Mouse (Mus musculus): ENCODE results near the gene Guk1. TPM values are rescaled to one million over a fixed set of nuclear protein-coding genes. Genes with fewer than 3 reads are reported as not detected.
"Not testable (repeated sequence)": the region's sequence is repeated elsewhere in the genome, so short reads cannot be mapped to it uniquely, and the experiment has no call there.

Guk1 gene
- polyA plus RNA-seq, 1 experiment from 2014 or later, result 115 TPM

DNA sequence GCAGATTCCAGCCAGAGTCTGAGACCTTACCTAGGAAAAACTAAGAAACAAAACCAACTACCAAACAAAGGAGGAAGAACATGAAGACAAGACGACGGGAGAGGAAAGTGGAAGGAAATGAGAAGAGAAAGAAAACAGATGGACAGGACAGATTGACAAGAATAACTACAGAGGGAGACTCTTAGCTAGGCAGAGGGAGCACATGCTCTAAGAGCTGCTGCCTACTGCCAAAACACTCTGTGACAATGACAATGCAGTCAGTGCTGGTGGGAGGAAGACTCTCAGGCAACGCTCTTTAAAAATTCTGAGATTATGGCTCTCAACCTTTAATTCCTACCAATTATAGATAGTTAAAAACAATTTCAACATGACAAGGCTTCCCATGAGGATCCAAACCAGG lies 24.9 kb upstream of the Guk1 start:
- no peak for ATAC-seq
- Histone ChIP-seq H3K36me3 (ENCODE audit: control insufficient read depth, insufficient read depth, low read length) (no peaks in the 10 kb centered on the region), H3K4me1 (ENCODE audit: control insufficient read depth, insufficient read depth, low read length) (peaks cover 29% of the 10 kb centered on the region), H3K27ac (ENCODE audit: low read length) (no peak overlapping the region), H3K27me3 (replicated peaks; ENCODE audit: control insufficient read depth, insufficient read depth, low read length) (no peaks in the 10 kb centered on the region), H3K9me3 (ENCODE audit: control insufficient read depth, low read length) (no peaks in the 10 kb centered on the region), H3K9ac (ENCODE audit: low read depth, low read length) (no peak overlapping the region), H3K4me2 (ENCODE audit: low read depth, low read length) (no peak overlapping the region), H3K4me3 (ENCODE audit: low read length) (no peak overlapping the region)
- WGBS, result 85% methylated on average over 3 of the region's 3 CpGs

DNA sequence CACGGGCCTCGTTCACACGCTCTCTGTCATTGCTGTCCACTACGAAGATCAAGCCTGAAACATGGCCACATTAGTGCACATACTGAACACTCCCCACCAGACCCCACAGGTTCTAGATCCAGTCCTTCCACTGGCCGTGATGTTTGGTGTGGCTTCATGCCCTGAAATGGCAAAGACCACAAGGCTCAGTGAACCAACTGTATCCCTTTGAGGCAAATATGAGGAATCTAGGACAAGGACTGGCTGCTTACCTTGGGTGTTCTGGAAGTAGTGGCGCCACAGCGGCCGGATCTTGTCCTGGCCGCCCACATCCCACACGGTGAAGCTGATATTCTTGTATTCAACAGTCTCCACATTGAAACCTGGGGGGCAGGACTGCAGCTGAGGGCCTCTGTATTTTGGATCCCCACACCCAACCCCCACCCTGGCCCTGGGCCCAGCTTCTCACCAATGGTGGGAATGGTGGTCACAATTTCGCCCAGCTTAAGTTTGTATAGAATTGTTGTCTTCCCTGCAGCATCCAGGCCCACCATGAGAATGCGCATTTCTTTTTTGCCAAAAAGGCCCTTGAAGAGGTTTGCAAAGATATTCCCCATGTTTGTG lies 21.0 kb upstream of the Guk1 start:
- Histone ChIP-seq H3K4me3 (ENCODE audit: low read length) (no peak overlapping the region), H3K9me3 (ENCODE audit: control insufficient read depth, low read length) (no peaks in the 10 kb centered on the region), H3K36me3 (ENCODE audit: control insufficient read depth, insufficient read depth, low read length) (no peaks in the 10 kb centered on the region), H3K27ac (ENCODE audit: low read length) (no peak overlapping the region), H3K27me3 (replicated peaks; ENCODE audit: control insufficient read depth, insufficient read depth, low read length) (no peaks in the 10 kb centered on the region), H3K4me2 (ENCODE audit: low read depth, low read length) (no peak overlapping the region), H3K9ac (ENCODE audit: low read depth, low read length) (no peak overlapping the region), H3K4me1 (ENCODE audit: control insufficient read depth, insufficient read depth, low read length) (peaks cover 16% of the 10 kb centered on the region)
- no peak for ATAC-seq
- 91% methylated on average over 12 of the region's 12 CpGs for WGBS

DNA sequence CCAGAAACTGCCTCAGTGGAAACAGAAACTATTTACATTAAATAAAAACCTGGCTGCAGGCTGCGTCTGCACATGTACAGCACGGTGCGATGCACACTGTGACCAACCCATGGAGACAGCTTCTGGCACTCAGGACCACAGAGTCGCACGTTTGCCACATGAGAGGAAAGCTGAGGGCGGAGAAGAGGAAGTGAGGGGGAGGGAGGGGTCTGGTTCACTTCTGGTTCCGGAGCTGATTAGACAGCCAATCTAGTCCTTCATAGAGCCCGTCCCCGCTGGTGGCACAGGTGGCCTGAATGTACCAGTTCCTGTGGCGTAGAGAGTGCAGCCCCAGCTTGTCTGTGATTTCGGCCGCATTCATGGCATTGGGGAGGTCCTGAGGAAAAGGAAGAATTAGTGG lies 20.3 kb upstream of the Guk1 start:
- H3K27me3 ChIP-seq (replicated peaks; ENCODE audit: control insufficient read depth, insufficient read depth, low read length); H3K9ac ChIP-seq (ENCODE audit: low read depth, low read length); ATAC-seq; H3K4me2 ChIP-seq (ENCODE audit: low read depth, low read length); H3K27ac ChIP-seq (ENCODE audit: low read length); H3K36me3 ChIP-seq (ENCODE audit: control insufficient read depth, insufficient read depth, low read length); H3K4me3 ChIP-seq (ENCODE audit: low read length); H3K9me3 ChIP-seq (ENCODE audit: control insufficient read depth, low read length): not testable (repeated sequence)
- WGBS, result 72% methylated on average over 12 of the region's 12 CpGs
- peaks cover 14% of the 10 kb centered on the region for H3K4me1 ChIP-seq (ENCODE audit: control insufficient read depth, insufficient read depth, low read length)

DNA sequence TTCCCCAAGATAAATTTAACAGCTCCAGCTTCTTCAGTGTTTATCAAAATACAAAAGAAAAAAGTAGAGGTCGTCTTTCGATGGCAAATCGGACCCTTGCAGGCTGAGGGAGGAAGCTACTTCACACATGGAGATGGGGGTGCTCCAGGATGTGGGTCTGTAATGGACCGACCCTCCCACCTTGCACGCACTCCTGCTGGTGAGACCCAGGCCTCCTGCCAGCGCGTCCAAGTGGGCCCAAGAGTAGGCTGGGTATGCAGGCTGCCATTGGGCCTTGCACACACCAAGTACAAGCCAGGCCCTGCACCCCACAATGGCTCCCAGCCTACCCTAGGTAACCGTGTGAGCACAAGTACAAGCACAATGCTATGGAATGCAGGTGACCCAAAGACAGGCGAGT lies 19.5 kb upstream of the Guk1 start:
- not testable (repeated sequence) for H3K27ac ChIP-seq (ENCODE audit: low read length); H3K27me3 ChIP-seq (replicated peaks; ENCODE audit: control insufficient read depth, insufficient read depth, low read length); H3K9me3 ChIP-seq (ENCODE audit: control insufficient read depth, low read length); ATAC-seq; H3K4me2 ChIP-seq (ENCODE audit: low read depth, low read length); H3K9ac ChIP-seq (ENCODE audit: low read depth, low read length); H3K36me3 ChIP-seq (ENCODE audit: control insufficient read depth, insufficient read depth, low read length); H3K4me3 ChIP-seq (ENCODE audit: low read length)
- 83% methylated on average over 9 of the region's 9 CpGs for WGBS
- peaks cover 11% of the 10 kb centered on the region for H3K4me1 ChIP-seq (ENCODE audit: control insufficient read depth, insufficient read depth, low read length)

DNA sequence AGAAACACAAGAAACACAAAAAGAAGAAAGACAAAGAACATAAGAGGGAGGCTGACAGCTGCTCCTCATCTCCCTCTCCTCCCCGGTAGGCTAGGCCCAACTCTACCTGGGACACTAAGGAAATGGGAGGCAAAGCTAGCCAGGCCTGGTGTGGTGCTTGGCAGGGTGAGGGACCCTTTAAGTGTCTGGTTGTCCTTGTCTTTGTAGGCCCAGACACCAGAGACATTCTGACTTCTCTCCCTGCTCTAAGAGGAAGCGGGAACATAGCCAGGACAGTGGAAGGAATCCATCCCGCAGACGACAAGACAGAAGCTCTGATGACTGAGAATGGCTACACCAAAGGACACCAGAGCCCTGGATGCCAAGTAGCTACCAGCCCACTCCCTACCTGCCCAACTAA lies 18.0 kb upstream of the Guk1 start:
- WGBS, result 87% methylated on average over 4 of the region's 4 CpGs
- Histone ChIP-seq H3K9ac (ENCODE audit: low read depth, low read length) (no peak overlapping the region), H3K27ac (ENCODE audit: low read length) (peak overlapping the region; percentile 13; the same call in 1 of the 2 replicates), H3K36me3 (ENCODE audit: control insufficient read depth, insufficient read depth, low read length) (no peaks in the 10 kb centered on the region), H3K4me3 (ENCODE audit: low read length) (no peak overlapping the region), H3K4me2 (ENCODE audit: low read depth, low read length) (no peak overlapping the region), H3K27me3 (replicated peaks; ENCODE audit: control insufficient read depth, insufficient read depth, low read length) (no peaks in the 10 kb centered on the region), H3K4me1 (ENCODE audit: control insufficient read depth, insufficient read depth, low read length) (peaks cover 11% of the 10 kb centered on the region), H3K9me3 (ENCODE audit: control insufficient read depth, low read length) (no peaks in the 10 kb centered on the region)
- no peak for ATAC-seq

DNA sequence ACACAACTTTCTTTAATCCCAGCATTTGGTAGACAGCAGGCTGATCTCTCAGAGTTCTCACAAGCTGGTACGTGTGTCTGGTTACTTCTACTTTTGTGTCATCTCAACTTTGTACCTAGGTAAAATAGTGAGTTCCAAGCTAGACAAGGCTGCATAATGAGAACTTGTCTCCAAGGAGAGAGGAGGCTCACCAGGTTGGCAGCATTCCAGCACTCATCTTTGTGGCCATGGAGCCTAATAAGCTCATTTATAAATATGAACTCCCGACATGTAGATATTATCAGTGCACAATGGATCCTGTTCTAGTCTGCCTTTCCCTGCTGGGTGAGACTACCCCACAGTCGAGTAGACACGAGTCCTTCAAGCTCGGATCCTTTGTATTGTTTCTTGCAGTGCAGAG lies 17.6 kb upstream of the Guk1 start:
- H3K36me3 ChIP-seq (ENCODE audit: control insufficient read depth, insufficient read depth, low read length), result no peaks in the 10 kb centered on the region

DNA sequence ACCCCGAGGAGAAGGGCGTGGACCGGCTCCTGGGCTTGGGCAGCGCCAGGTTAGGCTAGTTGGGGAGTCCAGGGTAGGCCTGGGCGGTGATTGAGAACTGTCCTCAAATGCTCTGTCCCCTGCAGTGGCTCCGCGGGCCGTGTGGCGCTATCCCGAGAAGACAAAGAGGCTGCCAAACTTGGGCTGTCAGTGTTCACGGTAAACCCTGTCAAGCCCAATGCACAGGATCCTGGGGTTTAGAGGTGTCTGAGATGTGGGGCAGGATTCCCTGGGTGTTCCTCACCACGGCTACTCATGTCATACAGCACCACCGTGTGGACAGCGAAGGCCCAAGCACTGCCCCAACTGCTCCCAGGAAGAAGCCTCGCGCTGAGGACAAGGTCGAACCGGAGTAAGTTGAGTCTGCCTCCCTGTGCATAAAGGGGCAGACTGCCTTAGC lies 17.0 kb upstream of the Guk1 start:
- H3K4me1 ChIP-seq (ENCODE audit: control insufficient read depth, insufficient read depth, low read length), result peaks cover 11% of the 10 kb centered on the region
- peak overlapping the region; percentile 97 for H3K27ac ChIP-seq (ENCODE audit: low read length)
- peak overlapping the region; percentile 96 for H3K4me3 ChIP-seq (ENCODE audit: low read length)
- no peaks in the 10 kb centered on the region for H3K27me3 ChIP-seq (replicated peaks; ENCODE audit: control insufficient read depth, insufficient read depth, low read length)
- peak; percentile 60 for ATAC-seq
- peaks cover 2% of the 10 kb centered on the region; the same call in 1 of the 2 replicates for H3K36me3 ChIP-seq (ENCODE audit: control insufficient read depth, insufficient read depth, low read length)
- peak overlapping the region; percentile 95 for H3K9ac ChIP-seq (ENCODE audit: low read depth, low read length)
- 10% methylated on average over 18 of the region's 18 CpGs for WGBS
- H3K9me3 ChIP-seq (ENCODE audit: control insufficient read depth, low read length), result no peaks in the 10 kb centered on the region
- peak overlapping the region; percentile 80 for H3K4me2 ChIP-seq (ENCODE audit: low read depth, low read length)

More for the DNA sequence above, 17.6 kb upstream of the Guk1 start:
- Histone ChIP-seq H3K4me2 (ENCODE audit: low read depth, low read length) (peak overlapping the region; percentile 80), H3K4me1 (ENCODE audit: control insufficient read depth, insufficient read depth, low read length) (peaks cover 11% of the 10 kb centered on the region), H3K4me3 (ENCODE audit: low read length) (peak overlapping the region; percentile 96), H3K27ac (ENCODE audit: low read length) (peak overlapping the region; percentile 58), H3K9me3 (ENCODE audit: control insufficient read depth, low read length) (no peaks in the 10 kb centered on the region), H3K9ac (ENCODE audit: low read depth, low read length) (peak overlapping the region; percentile 50; the same call in 1 of the 2 replicates), H3K27me3 (replicated peaks; ENCODE audit: control insufficient read depth, insufficient read depth, low read length) (no peaks in the 10 kb centered on the region)
- WGBS, result 58% methylated on average over 5 of the region's 5 CpGs
- no peak for ATAC-seq

DNA sequence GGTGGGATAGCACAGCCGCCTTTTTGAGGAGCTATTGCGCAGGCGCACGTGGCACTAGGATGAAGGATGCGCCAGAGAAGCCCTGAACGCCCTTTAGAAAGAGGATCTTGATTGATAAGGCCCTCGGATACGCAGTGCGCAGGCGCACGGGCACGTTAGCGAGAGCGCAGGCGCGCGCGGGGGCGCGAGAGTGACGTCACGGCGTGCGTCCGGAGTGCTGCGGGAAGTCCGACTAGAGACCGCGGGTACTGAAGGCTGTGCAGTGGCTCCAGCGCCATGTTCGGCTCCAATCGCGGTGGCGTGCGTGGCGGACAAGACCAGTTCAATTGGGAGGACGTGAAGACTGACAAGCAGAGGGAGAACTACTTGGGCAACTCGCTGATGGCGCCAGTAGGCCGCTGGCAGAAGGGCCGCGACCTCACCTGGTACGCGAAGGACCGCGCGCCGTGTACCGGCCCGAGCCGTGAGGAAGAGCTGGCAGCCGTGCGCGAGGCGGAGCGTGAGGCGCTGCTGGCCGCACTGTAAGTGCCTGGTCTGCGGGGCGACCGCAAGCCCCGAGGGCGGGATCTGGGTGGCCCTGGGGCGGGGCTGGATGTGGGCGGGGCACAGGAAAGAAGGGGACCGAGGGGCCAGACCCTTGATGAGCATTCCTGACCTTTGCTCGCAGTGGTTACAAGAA lies 16.3 kb upstream of the Guk1 start, which contains the start of gene 2310033P09Rik:
Gene 2310033P09Rik (plus strand): TSS at position 169 of the 679 bp plus-strand sequence.
- Histone ChIP-seq H3K9me3 (ENCODE audit: control insufficient read depth, low read length) (no peaks in the 10 kb centered on the region), H3K27ac (ENCODE audit: low read length) (peak within 1 kb of the TSS; percentile 97), H3K4me2 (ENCODE audit: low read depth, low read length) (peak within 1 kb of the TSS; percentile 80), H3K36me3 (ENCODE audit: control insufficient read depth, insufficient read depth, low read length) (peaks cover 3% of the 10 kb centered on the region; the same call in 1 of the 2 replicates), H3K27me3 (replicated peaks; ENCODE audit: control insufficient read depth, insufficient read depth, low read length) (no peaks in the 10 kb centered on the region), H3K4me1 (ENCODE audit: control insufficient read depth, insufficient read depth, low read length) (peaks cover 11% of the 10 kb centered on the region), H3K4me3 (ENCODE audit: low read length) (peak within 1 kb of the TSS; percentile 96), H3K9ac (ENCODE audit: low read depth, low read length) (peak within 1 kb of the TSS; percentile 95)
- WGBS, result 0% methylated on average over 67 of the region's 67 CpGs
- peak; percentile 84 for ATAC-seq

DNA sequence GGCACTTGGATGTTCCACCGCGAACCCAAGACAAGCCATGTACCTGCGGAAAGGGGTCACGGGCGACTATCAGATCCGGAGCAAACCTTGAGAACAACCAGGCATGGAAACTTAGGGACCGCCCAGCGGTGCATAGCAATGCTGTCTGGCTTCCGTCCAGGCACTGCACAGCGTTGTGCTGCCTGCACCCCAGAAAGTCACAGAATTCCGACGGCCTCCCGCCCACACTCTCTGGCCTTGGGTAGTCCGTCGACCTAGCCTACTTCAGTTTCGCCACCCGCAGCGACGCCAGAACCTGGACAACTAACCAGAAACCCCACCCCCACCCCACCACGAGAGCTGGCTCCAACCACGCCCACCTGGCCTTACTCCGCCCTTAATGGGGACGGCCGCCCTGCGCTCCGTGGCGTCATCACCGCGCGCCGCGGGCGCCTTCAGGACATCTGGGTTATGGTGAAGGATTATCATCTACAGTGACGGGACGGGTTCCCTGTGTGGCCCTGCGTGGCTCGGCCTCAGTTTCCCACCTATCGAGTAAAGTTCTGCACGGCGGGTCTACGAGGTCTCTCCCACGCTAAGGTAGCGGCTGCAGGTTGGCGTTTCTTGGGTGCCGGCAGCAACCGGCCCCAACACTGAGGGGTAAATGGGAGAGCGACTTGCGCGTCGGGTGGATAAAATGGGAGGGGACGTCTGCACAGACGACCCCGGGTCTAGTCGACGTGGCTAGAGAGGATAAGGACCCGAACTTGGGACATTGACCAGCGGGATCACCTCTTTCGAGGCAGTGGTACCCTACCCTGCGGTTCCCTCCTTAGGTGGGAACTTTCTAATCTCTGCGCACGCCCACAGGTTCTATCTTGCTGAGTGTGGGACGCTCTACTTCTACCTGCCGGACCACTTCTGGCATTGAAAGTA lies 10.3 kb upstream of the Guk1 start, which contains the start of gene Mrpl55:
Gene Mrpl55 (plus strand): TSS at position 406 of the 915 bp plus-strand sequence.
- Histone ChIP-seq H3K9ac (ENCODE audit: low read depth, low read length) (peak within 1 kb of the TSS; percentile 86), H3K9me3 (ENCODE audit: control insufficient read depth, low read length) (no peaks in the 10 kb centered on the region), H3K4me1 (ENCODE audit: control insufficient read depth, insufficient read depth, low read length) (peaks cover 16% of the 10 kb centered on the region), H3K27me3 (replicated peaks; ENCODE audit: control insufficient read depth, insufficient read depth, low read length) (no peaks in the 10 kb centered on the region), H3K4me3 (ENCODE audit: low read length) (peak within 1 kb of the TSS; percentile 92), H3K36me3 (ENCODE audit: control insufficient read depth, insufficient read depth, low read length) (peaks cover 7% of the 10 kb centered on the region; the same call in 1 of the 2 replicates), H3K4me2 (ENCODE audit: low read depth, low read length) (peak within 1 kb of the TSS; percentile 92), H3K27ac (ENCODE audit: low read length) (peak within 1 kb of the TSS; percentile 79)
- under 1% methylated on average over 63 of the region's 63 CpGs for WGBS
- peak; percentile 93 for ATAC-seq

All from intestine, embryonic 16.5 days (tissue).